Mouse (Mus musculus) kidney, embryonic 15.5 days (tissue): Measurements from ENCODE around the gene Gadd45b. TPM values are rescaled to one million over a fixed set of nuclear protein-coding genes. Genes with fewer than 3 reads are reported as not detected.

Experiments used
- ATAC-seq: fragments of 200-750 bp; cut with Nextera tagmentation; replicated peaks from 2 replicates; pipeline ENCODE4 v1.8.0; 2017; ENCODE audit warnings: moderate TSS enrichment; ENCODE audit not compliant: low FRiP score
- H3K27ac ChIP-seq: fragments of 300-500 bp; sonication (generic); 2 replicates; pipeline ENCODE4 v1.5.1; 2015; ENCODE audit warnings: mild to moderate bottlenecking, inconsistent platforms
- H3K27me3 ChIP-seq: fragments of 300-500 bp; sonication (generic); 2 replicates; pipeline ENCODE4 v1.6.1; 2015; ENCODE audit warnings: inconsistent platforms
- H3K36me3 ChIP-seq: fragments of 300-500 bp; sonication (generic); 2 replicates; pipeline ENCODE4 v1.6.1; 2015; ENCODE audit warnings: inconsistent platforms
- H3K4me1 ChIP-seq: fragments of 300-500 bp; sonication (generic); 2 replicates; pipeline ENCODE4 v1.6.1; 2015; ENCODE audit warnings: inconsistent platforms
- H3K4me2 ChIP-seq: fragments of 300-500 bp; sonication (generic); 2 replicates; pipeline ENCODE4 v1.6.1; 2015; ENCODE audit warnings: moderate library complexity, mild to moderate bottlenecking, inconsistent platforms
- H3K4me3 ChIP-seq: fragments of 300-500 bp; sonication (generic); replicated peaks from 2 replicates; pipeline ENCODE4 v1.5.1; 2015; ENCODE audit warnings: mild to moderate bottlenecking, inconsistent platforms
- H3K9ac ChIP-seq: fragments of 300-500 bp; sonication (generic); 2 replicates; pipeline ENCODE4 v1.6.1; 2015; ENCODE audit warnings: mild to moderate bottlenecking, inconsistent platforms
- H3K9me3 ChIP-seq: fragments of 300-500 bp; sonication (generic); replicated peaks from 2 replicates; pipeline ENCODE4 v1.6.1; 2016; ENCODE audit warnings: inconsistent platforms
- WGBS: fragments of 180-500 bp; shearing (Covaris S2); methylation state at CpG from one replicate; pipeline ENCODE4 v1.1.7; 2015; ENCODE audit warnings: mixed read lengths; 5-methylcytosine and 5-hydroxymethylcytosine counted together
- polyA plus RNA-seq: library from polyadenylated mRNA; unstranded; fragments of >200 nt; fragmentation: Nextera tagmentation; extraction: Ambion mirVana; gene quantifications from 2 replicates; pipeline ENCODE4 v1.2.1, GENCODE M21; 2015

Gadd45b gene
- polyA plus RNA-seq, 1 experiment from 2014 or later = 18.0 TPM

GRCm38 (mm10) chr10:80913364-80914011 lies 16.4 kb upstream of the Gadd45b start:
- peaks cover 68% of the 10 kb centered on the region for H3K36me3 ChIP-seq
- no peak overlapping the region for H3K4me3 ChIP-seq

GRCm38 (mm10) chr10:80914253-80914656 lies 15.6 kb upstream of the Gadd45b start:
- ATAC-seq = no peak
- no peak overlapping the region for H3K27ac ChIP-seq
- no peaks in the 10 kb centered on the region for H3K9me3 ChIP-seq
- peaks cover 60% of the 10 kb centered on the region for H3K36me3 ChIP-seq
- H3K4me1 ChIP-seq = peaks cover 22% of the 10 kb centered on the region
- no peak overlapping the region for H3K4me2 ChIP-seq
- no peak overlapping the region for H3K9ac ChIP-seq
- 91% methylated on average over 5 of the region's 5 CpGs for WGBS
- H3K27me3 ChIP-seq = no peaks in the 10 kb centered on the region
- no peak overlapping the region for H3K4me3 ChIP-seq

More at GRCm38 (mm10) chr10:80913364-80914011, 16.4 kb upstream of the Gadd45b start:
- no peak overlapping the region for H3K9ac ChIP-seq
- ATAC-seq = no peak
- H3K27me3 ChIP-seq = no peaks in the 10 kb centered on the region
- 78% methylated on average over 7 of the region's 8 CpGs for WGBS
- no peaks in the 10 kb centered on the region for H3K9me3 ChIP-seq
- no peak overlapping the region for H3K4me2 ChIP-seq
- no peak overlapping the region for H3K27ac ChIP-seq
- peaks cover 20% of the 10 kb centered on the region for H3K4me1 ChIP-seq

DNA sequence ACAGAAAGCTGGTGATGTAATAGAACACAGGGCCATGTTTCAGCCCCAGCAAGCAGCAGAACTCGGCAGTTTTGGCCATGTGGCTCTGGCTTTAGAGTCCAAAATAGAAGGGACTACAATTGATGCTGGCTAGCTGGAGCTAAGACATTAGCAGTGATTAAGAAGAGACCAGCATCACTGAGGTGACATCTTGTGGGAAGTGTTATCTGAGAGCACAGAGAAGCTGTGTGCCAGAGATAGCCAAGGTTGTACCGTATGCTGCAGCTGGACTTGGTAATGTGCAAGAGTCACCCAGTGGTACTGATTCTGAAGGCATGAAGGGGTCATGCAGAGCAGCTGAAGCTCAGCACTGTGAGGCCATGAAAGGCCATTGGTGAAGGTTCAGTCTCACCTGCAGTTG lies 14.6 kb upstream of the Gadd45b start:
- no peak overlapping the region for H3K27ac ChIP-seq
- H3K9ac ChIP-seq = no peak overlapping the region
- ATAC-seq = no peak
- no peak overlapping the region for H3K4me3 ChIP-seq
- H3K27me3 ChIP-seq = no peaks in the 10 kb centered on the region
- H3K9me3 ChIP-seq = no peaks in the 10 kb centered on the region
- H3K36me3 ChIP-seq = peaks cover 50% of the 10 kb centered on the region
- peaks cover 22% of the 10 kb centered on the region for H3K4me1 ChIP-seq
- 73% methylated on average over 2 of the region's 2 CpGs for WGBS
- no peak overlapping the region for H3K4me2 ChIP-seq

DNA sequence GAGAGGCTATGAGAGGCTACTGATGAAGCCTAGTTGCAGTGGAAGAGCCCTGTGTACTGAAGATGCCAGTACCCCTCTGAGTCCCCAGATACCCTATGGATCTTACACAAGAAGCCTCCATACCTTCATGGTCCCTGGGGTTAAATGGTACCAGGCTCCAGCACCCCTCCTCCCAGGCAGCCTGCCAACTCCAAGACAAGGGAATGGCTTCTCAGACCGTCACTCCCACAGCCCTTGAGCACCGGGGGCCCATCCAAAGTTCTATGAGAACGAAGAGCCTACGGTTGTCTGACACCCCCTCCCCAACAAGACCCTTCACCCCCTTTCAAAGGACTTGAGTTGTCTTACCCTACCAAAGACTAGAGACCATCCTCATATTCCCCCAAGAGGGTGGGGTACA lies 14.1 kb upstream of the Gadd45b start:
- Histone ChIP-seq H3K36me3 (peaks cover 45% of the 10 kb centered on the region), H3K4me2 (no peak overlapping the region), H3K4me1 (peaks cover 22% of the 10 kb centered on the region), H3K27ac (no peak overlapping the region), H3K9me3 (no peaks in the 10 kb centered on the region), H3K4me3 (no peak overlapping the region), H3K9ac (no peak overlapping the region), H3K27me3 (no peaks in the 10 kb centered on the region)
- 78% methylated on average over 4 of the region's 4 CpGs for WGBS
- no peak for ATAC-seq

- H3K4me1 ChIP-seq = peaks cover 30% of the 10 kb centered on the region
- peak overlapping the region; percentile 80 for H3K27ac ChIP-seq
- no peaks in the 10 kb centered on the region for H3K9me3 ChIP-seq
- no peaks in the 10 kb centered on the region; the same call in 1 of the 2 replicates for H3K27me3 ChIP-seq
- H3K9ac ChIP-seq = peak overlapping the region; percentile 83
- 2% methylated on average over 15 of the region's 15 CpGs for WGBS
- H3K4me3 ChIP-seq = peak overlapping the region; percentile 86
- peak; percentile 55 for ATAC-seq
- H3K4me2 ChIP-seq = peak overlapping the region; percentile 88
- peaks cover 29% of the 10 kb centered on the region for H3K36me3 ChIP-seq
Observed at GRCm38 (mm10) chr10:80917336-80917778, 12.5 kb upstream of the Gadd45b start.

- ATAC-seq = peak; percentile 43
- peak within 1 kb of the TSS; percentile 88 for H3K4me2 ChIP-seq
- peaks cover 24% of the 10 kb centered on the region for H3K36me3 ChIP-seq
- peaks cover 36% of the 10 kb centered on the region for H3K4me1 ChIP-seq
- H3K4me3 ChIP-seq = peak within 1 kb of the TSS; percentile 86
- under 1% methylated on average over 59 of the region's 61 CpGs for WGBS
- H3K9ac ChIP-seq = peak within 1 kb of the TSS; percentile 83
- H3K27ac ChIP-seq = peak within 1 kb of the TSS; percentile 80
- H3K27me3 ChIP-seq = no peaks in the 10 kb centered on the region; the same call in 1 of the 2 replicates
- no peaks in the 10 kb centered on the region for H3K9me3 ChIP-seq
Observed at GRCm38 (mm10) chr10:80917779-80918434, 12.0 kb upstream of the Gadd45b start, which contains the start of gene Lmnb2. Gene Lmnb2, minus strand, starts transcription at chr10:80918245.

- Histone ChIP-seq H3K4me3 (peak overlapping the region; percentile 38), H3K9ac (peak overlapping the region; percentile 41), H3K9me3 (no peaks in the 10 kb centered on the region), H3K4me1 (peaks cover 28% of the 10 kb centered on the region), H3K27me3 (no peaks in the 10 kb centered on the region; the same call in 1 of the 2 replicates), H3K36me3 (no peaks in the 10 kb centered on the region), H3K27ac (peak overlapping the region; percentile 76), H3K4me2 (peak overlapping the region; percentile 65)
- peak; percentile 47 for ATAC-seq
- 4% methylated on average over 16 of the region's 16 CpGs for WGBS
Observed at GRCm38 (mm10) chr10:80921923-80922322, 8.0 kb upstream of the Gadd45b start.

DNA sequence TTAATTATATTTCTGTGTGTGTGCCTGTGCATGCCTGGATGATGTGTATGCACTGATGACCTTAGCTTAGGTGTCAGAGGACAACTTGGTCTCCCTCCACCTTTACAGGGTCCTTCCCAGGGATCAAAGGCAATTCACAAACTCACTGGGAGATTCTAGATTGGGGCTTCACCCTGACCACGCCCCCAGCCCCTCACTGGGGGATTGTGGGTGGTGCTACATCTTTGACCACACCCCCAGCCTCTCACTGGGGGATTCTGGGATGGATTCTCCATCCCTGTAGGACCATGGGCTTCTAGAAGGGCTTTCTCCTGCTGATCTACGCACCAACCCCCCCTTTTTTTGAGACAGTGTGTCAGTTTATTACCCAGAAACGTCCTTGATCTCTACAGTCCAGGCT lies 4.4 kb upstream of the Gadd45b start:
- 55% methylated on average over 3 of the region's 3 CpGs for WGBS
- Histone ChIP-seq H3K36me3 (no peaks in the 10 kb centered on the region), H3K9me3 (no peaks in the 10 kb centered on the region), H3K9ac (no peak overlapping the region), H3K4me3 (no peak overlapping the region), H3K27ac (no peak overlapping the region), H3K4me2 (no peak overlapping the region), H3K4me1 (peaks cover 34% of the 10 kb centered on the region), H3K27me3 (peaks cover 4% of the 10 kb centered on the region; the same call in 1 of the 2 replicates)
- no peak for ATAC-seq

DNA sequence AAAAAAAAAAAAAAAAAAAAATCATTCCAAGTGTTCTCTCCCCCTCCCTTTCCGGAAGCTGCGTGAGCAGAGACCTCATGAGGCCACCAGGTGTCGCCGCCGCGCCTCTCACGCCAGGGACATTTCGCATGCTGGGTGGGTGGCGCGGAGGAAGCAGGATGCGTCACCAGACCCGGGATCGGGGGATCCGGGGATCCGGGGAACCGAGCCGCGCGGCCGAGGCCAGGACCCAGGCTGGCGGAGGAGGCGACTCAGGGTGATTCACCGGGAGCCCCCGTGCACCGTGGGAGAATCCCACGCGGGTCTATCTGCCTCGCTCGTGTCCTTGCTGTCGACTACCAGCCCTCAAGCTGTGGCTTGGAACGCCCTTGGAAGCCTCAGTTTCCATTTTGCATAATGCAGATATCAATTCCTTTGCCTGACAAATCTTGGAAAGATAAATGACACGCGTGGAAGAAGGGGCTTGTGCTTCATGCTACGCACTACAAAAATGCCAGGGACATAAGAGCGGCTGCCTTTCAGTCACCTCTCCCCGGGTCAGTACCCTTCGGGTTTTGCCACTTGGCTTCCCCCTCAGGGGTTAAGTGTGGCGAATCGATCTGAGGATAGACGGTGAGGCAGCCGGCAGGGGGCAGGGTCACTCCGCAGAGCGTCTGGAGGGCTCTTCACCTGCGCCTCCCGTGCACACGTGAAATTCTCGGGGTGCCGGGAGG lies 1.1 kb upstream of the Gadd45b start:
- H3K27ac ChIP-seq = peak overlapping the region; percentile 93
- peaks cover 53% of the 10 kb centered on the region for H3K4me1 ChIP-seq
- no peaks in the 10 kb centered on the region for H3K9me3 ChIP-seq
- H3K27me3 ChIP-seq = peaks cover 37% of the 10 kb centered on the region
- H3K4me2 ChIP-seq = peak overlapping the region; percentile 93
- peak overlapping the region; percentile 57 for H3K9ac ChIP-seq
- H3K4me3 ChIP-seq = peak overlapping the region; percentile 59
- peak; percentile 36 for ATAC-seq
- under 1% methylated on average over 48 of the region's 48 CpGs for WGBS
- no peaks in the 10 kb centered on the region for H3K36me3 ChIP-seq

GRCm38 (mm10) chr10:80930361-80931152 lies 684 bp downstream of the Gadd45b start:
- H3K36me3 ChIP-seq = no peaks in the 10 kb centered on the region
- H3K27me3 ChIP-seq = peaks cover 54% of the 10 kb centered on the region
- peak overlapping the region; percentile 93 for H3K4me2 ChIP-seq
- H3K4me3 ChIP-seq = peak overlapping the region; percentile 53
- peak overlapping the region; percentile 55 for H3K9ac ChIP-seq
- ATAC-seq = no peak; the same call in 1 of the 2 replicates
- H3K27ac ChIP-seq = peak overlapping the region; percentile 13; the same call in 1 of the 2 replicates
- H3K9me3 ChIP-seq = no peaks in the 10 kb centered on the region
- peaks cover 64% of the 10 kb centered on the region for H3K4me1 ChIP-seq
- under 1% methylated on average over 45 of the region's 45 CpGs for WGBS

DNA sequence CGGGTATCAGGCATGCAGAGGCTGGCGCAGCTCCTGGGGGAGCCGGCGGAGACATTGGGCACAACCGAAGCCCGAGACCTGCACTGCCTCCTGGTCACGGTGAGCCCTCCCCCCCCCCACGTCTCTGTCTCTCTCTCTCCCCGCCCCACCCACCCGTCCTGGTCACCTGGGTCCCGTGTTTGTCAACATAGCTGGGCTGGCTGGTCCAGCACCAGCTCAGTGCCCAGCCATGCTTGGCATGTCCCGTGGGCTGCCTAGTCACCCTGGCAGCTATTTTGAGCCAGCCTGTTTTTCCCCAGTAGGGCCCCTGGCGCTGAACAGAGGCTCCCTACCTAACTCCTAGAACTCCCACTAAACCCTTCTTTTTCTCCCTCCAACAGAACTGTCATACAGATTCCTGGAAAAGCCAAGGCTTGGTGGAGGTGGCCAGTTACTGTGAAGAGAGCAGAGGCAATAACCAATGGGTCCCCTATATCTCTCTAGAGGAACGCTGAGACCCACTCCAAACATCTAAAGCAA lies 1.3 kb downstream of the Gadd45b start:
- ATAC-seq = no peak

More for the DNA sequence above, 1.3 kb downstream of the Gadd45b start:
- 4% methylated on average over 14 of the region's 14 CpGs for WGBS
- Histone ChIP-seq H3K9ac (peak overlapping the region; percentile 55), H3K36me3 (no peaks in the 10 kb centered on the region), H3K4me3 (peak overlapping the region; percentile 53), H3K4me2 (peak overlapping the region; percentile 93), H3K4me1 (peaks cover 71% of the 10 kb centered on the region), H3K9me3 (no peaks in the 10 kb centered on the region), H3K27me3 (peaks cover 60% of the 10 kb centered on the region), H3K27ac (no peak overlapping the region)
